Mouse (Mus musculus) CH12.LX (cell line): ENCODE measurements around the gene Zfp286.

ENCODE experiments used
- CTCF ChIP-seq, 2 experiments: IDR thresholded peaks in 1 of 2; conservative IDR thresholded peaks in 1 of 2; 2 replicates each; pipeline ENCODE4 v1.5.1; 2011 to 2012; ENCODE audit warnings: low read depth in 2 of 2, low read length in 2 of 2, improper control_type of control experiment in 1 of 2, inconsistent platforms in 1 of 2, mild to moderate bottlenecking in 1 of 2, moderate library complexity in 1 of 2
- GABPA ChIP-seq: IDR thresholded peaks from 2 replicates; pipeline ENCODE4 v1.6.1; 2012; ENCODE audit warnings: low read depth, low read length, improper control_type of control experiment, inconsistent platforms; ENCODE audit not compliant: insufficient replicate concordance
- HCFC1 ChIP-seq: IDR thresholded peaks from 2 replicates; pipeline ENCODE4 v1.6.1; 2012; ENCODE audit warnings: low read depth, mild to moderate bottlenecking, inconsistent platforms, low read length, improper control_type of control experiment
- MYC ChIP-seq: IDR thresholded peaks from 2 replicates; pipeline ENCODE4 v1.6.1; 2011; ENCODE audit warnings: low read depth, mild to moderate bottlenecking, improper control_type of control experiment, low read length
- NRF1 ChIP-seq: IDR thresholded peaks from 2 replicates; pipeline ENCODE4 v1.6.1; 2014; ENCODE audit warnings: low read depth, mild to moderate bottlenecking, inconsistent platforms, low read length, improper control_type of control experiment, moderate library complexity
- POLR2A ChIP-seq: IDR thresholded peaks from 2 replicates; pipeline ENCODE4 v1.6.1; 2011; ENCODE audit warnings: low read depth, mild to moderate bottlenecking, improper control_type of control experiment, low read length
- POLR2AphosphoS2 ChIP-seq: IDR thresholded peaks from 2 replicates; pipeline ENCODE4 v1.6.1; 2011; ENCODE audit warnings: low read depth, low read length, improper control_type of control experiment
- SIN3A ChIP-seq: IDR thresholded peaks from 2 replicates; pipeline ENCODE4 v1.6.1; 2012; ENCODE audit warnings: low read length, improper control_type of control experiment, inconsistent platforms
- USF1 ChIP-seq: IDR thresholded peaks from 2 replicates; pipeline ENCODE4 v1.6.1; 2014; ENCODE audit warnings: low read depth, mild to moderate bottlenecking, inconsistent platforms, low read length, improper control_type of control experiment
- USF2 ChIP-seq: conservative IDR thresholded peaks from 2 replicates; pipeline ENCODE4 v1.6.1; 2011; ENCODE audit warnings: low read depth, low read length, improper control_type of control experiment

DNA sequence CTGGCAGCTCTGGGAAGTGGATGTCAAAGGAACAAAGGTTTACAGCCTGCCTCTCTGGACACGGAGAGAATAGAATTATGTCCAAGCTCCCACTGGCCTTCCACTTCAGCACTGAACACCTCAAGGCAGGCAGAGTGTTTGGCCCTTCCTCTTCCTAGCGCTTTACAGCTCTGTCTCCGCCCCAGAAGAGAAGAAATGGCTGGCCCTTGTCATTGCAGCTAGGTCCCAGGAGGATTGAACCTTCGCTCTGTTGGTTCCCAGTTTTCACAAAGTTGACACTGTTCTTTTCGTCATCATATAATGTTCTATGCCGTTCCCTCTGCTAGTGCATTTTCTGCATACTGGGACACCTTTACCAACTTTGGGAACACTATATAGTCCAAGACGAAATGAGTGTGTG, 81.0 kb downstream of the Zfp286 start:
- no peak for TF ChIP-seq USF1
- no peak for TF ChIP-seq USF2
- TF ChIP-seq CTCF (conservative IDR thresholded peaks at IDR 0.05 in 1 of 2, IDR thresholded peaks at IDR 0.05 in 1 of 2; ENCODE audit: low read depth in 2 of 2, low read length in 2 of 2) = no peak
- no peak for TF ChIP-seq HCFC1
- TF ChIP-seq MYC = no peak
- no peak for TF ChIP-seq GABPA
- TF ChIP-seq POLR2AphosphoS2 = no peak
- TF ChIP-seq POLR2A = no peak
- no peak for TF ChIP-seq NRF1
- TF ChIP-seq SIN3A = no peak
